Mouse (Mus musculus) kidney, embryonic 14.5 days (tissue): ENCODE results near the gene Itfg1. TPM values are rescaled to one million over a fixed set of nuclear protein-coding genes. Genes with fewer than 3 reads are reported as not detected.
A peak's percentile ranks its signal among the peaks of the same experiment; 100 is the strongest.

Source experiments
- ATAC-seq: fragments of 200-750 bp; cut with Nextera tagmentation; 2 replicates; pipeline ENCODE4 v1.8.0; 2017; ENCODE audit warnings: moderate number of reproducible peaks, mild to moderate bottlenecking, moderate TSS enrichment, moderate library complexity; ENCODE audit not compliant: low FRiP score, low TSS enrichment
- H3K27ac ChIP-seq: fragments of 300-500 bp; sonication (generic); 2 replicates; pipeline ENCODE4 v1.5.1; 2014; ENCODE audit warnings: low read depth, mild to moderate bottlenecking, low read length, moderate library complexity, mixed read lengths
- H3K27me3 ChIP-seq: fragments of 300-500 bp; sonication (generic); 2 replicates; pipeline ENCODE4 v1.6.1; 2014; ENCODE audit warnings: mild to moderate bottlenecking, low read length; ENCODE audit not compliant: control insufficient read depth, insufficient read depth
- H3K36me3 ChIP-seq: fragments of 300-500 bp; sonication (generic); 2 replicates; pipeline ENCODE4 v1.6.1; 2014; ENCODE audit warnings: low read length, mixed read lengths; ENCODE audit not compliant: control insufficient read depth, insufficient read depth
- H3K4me1 ChIP-seq: fragments of 300-500 bp; sonication (generic); 2 replicates; pipeline ENCODE4 v1.6.1; 2014; ENCODE audit warnings: low read length, mixed read lengths; ENCODE audit not compliant: control insufficient read depth, insufficient read depth
- H3K4me2 ChIP-seq: fragments of 300-500 bp; sonication (generic); replicated peaks from 2 replicates; pipeline ENCODE4 v1.6.1; 2014; ENCODE audit warnings: low read depth, mild to moderate bottlenecking, low read length
- H3K4me3 ChIP-seq: fragments of 300-500 bp; sonication (generic); 2 replicates; pipeline ENCODE4 v1.5.1; 2014; ENCODE audit warnings: mild to moderate bottlenecking, low read length
- H3K9ac ChIP-seq: fragments of 300-500 bp; sonication (generic); 2 replicates; pipeline ENCODE4 v1.6.1; 2014; ENCODE audit warnings: low read depth, mild to moderate bottlenecking, low read length, moderate library complexity
- H3K9me3 ChIP-seq: fragments of 300-500 bp; sonication (generic); 2 replicates; pipeline ENCODE4 v1.6.1; 2016; ENCODE audit warnings: low read length; ENCODE audit not compliant: control insufficient read depth
- WGBS: fragments of 180-500 bp; shearing (Covaris S2); extraction: QIAGEN DNeasy Blood & Tissue Kit; methylation state at CpG from one replicate; pipeline ENCODE4 v1.1.7; 2014; 5-methylcytosine and 5-hydroxymethylcytosine counted together
- microRNA-seq: library from miRNA; unstranded; fragments of <30 nt; microRNA quantifications from one replicate; pipeline ENCODE4, GENCODE M21; 2016
- polyA plus RNA-seq: library from polyadenylated mRNA; unstranded; fragments of >200 nt; fragmentation: Nextera tagmentation; extraction: Ambion mirVana; gene quantifications from 2 replicates; pipeline ENCODE4 v1.2.1, GENCODE M21; 2014

The Itfg1 gene
- polyA plus RNA-seq, 1 experiment from 2014 or later: 90.0 TPM

- WGBS: 6% methylated on average over 51 of the region's 65 CpGs
- ATAC-seq: peak; percentile 94
- H3K4me2 ChIP-seq: peak within 1 kb of the TSS; percentile 84
These were observed 139.9 kb downstream of the Itfg1 start, which contains the start of gene Neto2 for GRCm38 (mm10) chr8:85700751-85701351. TSS of gene Neto2 (minus strand) at chr8:85700924.

GRCm38 (mm10) chr8:85700101-85700750, 140.5 kb downstream of the Itfg1 start:
- Histone ChIP-seq H3K9ac (peak overlapping the region; percentile 85), H3K4me1 (no peaks in the 10 kb centered on the region), H3K4me3 (peak overlapping the region; percentile 75), H3K27me3 (no peaks in the 10 kb centered on the region; the same call in none of the 2 replicates), H3K27ac (peak overlapping the region; percentile 88), H3K4me2 (peak overlapping the region; percentile 84), H3K9me3 (no peaks in the 10 kb centered on the region), H3K36me3 (no peaks in the 10 kb centered on the region)
- peak; percentile 97 for ATAC-seq
- WGBS: under 1% methylated on average over 75 of the region's 84 CpGs

More at GRCm38 (mm10) chr8:85700751-85701351, 139.9 kb downstream of the Itfg1 start, which contains the start of gene Neto2:
- Histone ChIP-seq H3K27ac (peak within 1 kb of the TSS; percentile 88), H3K36me3 (no peaks in the 10 kb centered on the region), H3K9me3 (no peaks in the 10 kb centered on the region), H3K4me1 (no peaks in the 10 kb centered on the region), H3K9ac (peak within 1 kb of the TSS; percentile 85), H3K27me3 (no peaks in the 10 kb centered on the region; the same call in none of the 2 replicates), H3K4me3 (peak within 1 kb of the TSS; percentile 75)

GRCm38 (mm10) chr8:85699051-85699450, 141.7 kb downstream of the Itfg1 start:
- Histone ChIP-seq H3K4me1 (no peaks in the 10 kb centered on the region), H3K27me3 (no peaks in the 10 kb centered on the region; the same call in 1 of the 2 replicates), H3K36me3 (no peaks in the 10 kb centered on the region), H3K27ac (no peak overlapping the region), H3K9ac (no peak overlapping the region), H3K4me3 (peak overlapping the region; percentile 23; the same call in 1 of the 2 replicates), H3K9me3 (no peaks in the 10 kb centered on the region), H3K4me2 (peak overlapping the region; percentile 38)
- 1% methylated on average over 6 of the region's 6 CpGs for WGBS
- peak; percentile 56 for ATAC-seq

Small RNA genes within 50 kb of the gene (microRNA-seq; reads per million reads assigned to microRNA genes)
- not detected for gene Mir8109

Other genes with a start within 250 kb of the Itfg1 start
- 23.0 and 31.6 TPM in 2 replicates for gene Neto2, start 140.0 kb downstream of the Itfg1 start, polyA plus RNA-seq
- 72.4 and 73.8 TPM in 2 replicates for gene Phkb, start within 50 bp of the Itfg1 start, polyA plus RNA-seq